Mouse (Mus musculus): ENCODE results near the gene Olig2.

DNA sequence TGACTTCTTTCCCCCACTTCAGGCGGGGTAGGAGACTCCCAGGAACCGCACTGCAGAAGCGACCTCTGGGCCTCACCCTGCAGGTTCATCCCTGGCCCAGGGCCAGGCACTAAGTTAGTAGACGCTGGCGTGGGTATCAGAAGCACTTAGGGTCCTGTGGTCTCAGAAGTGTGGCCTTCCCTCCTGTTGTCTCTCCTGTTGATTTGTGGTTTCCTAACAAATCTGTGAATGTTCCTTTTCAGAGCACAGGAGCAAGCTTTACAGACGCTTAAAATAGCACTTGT, 2.4 kb downstream of the Olig2 start:
- no peak for TF ChIP-seq CTCF (IDR thresholded peaks at IDR 0.05; ENCODE audit: low read depth, low read length)
- no peak for TF ChIP-seq POLR2A (IDR thresholded peaks at IDR 0.05; ENCODE audit: borderline replicate concordance, low read depth, low read length)

Measured in bone marrow macrophage, adult 2 months (primary cell).